Mouse (Mus musculus) forebrain, embryonic 10.5 days (tissue): ENCODE data around the gene Tmem39a. TPM values are rescaled to one million over a fixed set of nuclear protein-coding genes. Genes with fewer than 3 reads are reported as not detected.

ENCODE experiments used
- DNase-seq: peaks from one replicate; pipeline ENCODE4 v3.0.0-alpha.2; 2017; ENCODE audit warnings: low spot score; ENCODE audit errors: extremely low spot score
- H3K27ac ChIP-seq: fragments of 300-500 bp; sonication (generic); 2 replicates; pipeline ENCODE4 v1.5.1; 2016; ENCODE audit warnings: mild to moderate bottlenecking
- H3K27me3 ChIP-seq: fragments of 300-500 bp; sonication (generic); 2 replicates; pipeline ENCODE4 v1.6.1; 2016; ENCODE audit warnings: mild to moderate bottlenecking; ENCODE audit not compliant: poor library complexity, severe bottlenecking
- H3K36me3 ChIP-seq: fragments of 300-500 bp; sonication (generic); replicated peaks from 2 replicates; pipeline ENCODE4 v1.6.1; 2016; ENCODE audit warnings: mild to moderate bottlenecking, moderate library complexity
- H3K4me1 ChIP-seq: fragments of 300-500 bp; sonication (generic); 2 replicates; pipeline ENCODE4 v1.6.1; 2016
- H3K4me3 ChIP-seq: fragments of 300-500 bp; sonication (generic); 2 replicates; pipeline ENCODE4 v1.5.1; 2016; ENCODE audit warnings: mild to moderate bottlenecking, moderate library complexity
- H3K9me3 ChIP-seq: fragments of 300-500 bp; sonication (generic); 2 replicates; pipeline ENCODE4 v1.6.1; 2016; ENCODE audit warnings: mild to moderate bottlenecking, moderate library complexity
- whole genome bisulfite sequencing: fragments of 180-500 bp; shearing (Covaris S2); methylation state at CpG from one replicate; pipeline ENCODE4 v1.1.7; 2016; 5-methylcytosine and 5-hydroxymethylcytosine counted together
- polyA plus RNA-seq: library from polyadenylated mRNA; unstranded; fragments of >200 nt; fragmentation: Nextera tagmentation; extraction: Ambion mirVana; gene quantifications from 2 replicates; pipeline ENCODE4 v1.2.1, GENCODE M21; 2016

Tmem39a gene
- 75.5 and 86.3 TPM in 2 replicates for polyA plus RNA-seq

DNA sequence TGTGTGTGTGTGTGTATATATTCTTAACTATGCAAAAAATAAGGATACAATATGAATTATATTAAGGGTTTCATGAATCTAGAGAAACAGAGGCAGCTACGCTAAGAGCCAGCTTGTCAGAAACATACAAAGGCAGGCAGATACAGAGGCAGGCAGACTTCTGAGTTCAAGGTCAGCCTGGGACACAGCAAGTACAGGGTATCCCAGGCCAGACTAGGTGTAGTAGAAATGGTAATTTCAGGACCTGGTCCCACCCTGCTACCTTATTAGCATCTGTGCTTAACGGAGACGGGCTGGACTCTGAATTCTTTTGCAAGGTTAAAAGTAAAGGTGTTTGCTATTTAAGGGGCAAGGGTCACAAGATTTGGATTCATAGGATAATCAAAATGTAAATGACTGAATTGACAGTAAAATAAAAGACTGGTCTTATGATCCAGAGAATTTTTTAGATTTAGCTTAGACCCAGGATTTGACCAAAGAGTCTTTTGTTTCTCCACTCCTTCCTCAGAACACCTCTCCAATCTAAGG lies at the start of gene Tmem39a:
Gene Tmem39a (plus strand): TSS at position 478 of the 528 bp plus-strand sequence.
- DNase-seq = no peak
- H3K4me3 ChIP-seq = no peak within 1 kb of the TSS
- 80% methylated on average over 3 of the region's 3 CpGs for WGBS
- no peak within 1 kb of the TSS for H3K27ac ChIP-seq
- no peaks in the 10 kb centered on the region for H3K36me3 ChIP-seq
- H3K9me3 ChIP-seq = no peaks in the 10 kb centered on the region
- H3K4me1 ChIP-seq = peaks cover under 1% of the 10 kb centered on the region; the same call in 1 of the 2 replicates
- H3K27me3 ChIP-seq = peaks cover 28% of the 10 kb centered on the region

GRCm38 (mm10) chr16:38510846-38511245 lies 47.7 kb upstream of the Tmem39a start:
- no peak overlapping the region for H3K27ac ChIP-seq
- WGBS = 96% methylated on average over 2 of the region's 2 CpGs
- DNase-seq = no peak
- peaks cover 89% of the 10 kb centered on the region for H3K36me3 ChIP-seq
- no peaks in the 10 kb centered on the region for H3K9me3 ChIP-seq
- H3K4me3 ChIP-seq = no peak overlapping the region
- no peaks in the 10 kb centered on the region for H3K27me3 ChIP-seq
- no peaks in the 10 kb centered on the region for H3K4me1 ChIP-seq

DNA sequence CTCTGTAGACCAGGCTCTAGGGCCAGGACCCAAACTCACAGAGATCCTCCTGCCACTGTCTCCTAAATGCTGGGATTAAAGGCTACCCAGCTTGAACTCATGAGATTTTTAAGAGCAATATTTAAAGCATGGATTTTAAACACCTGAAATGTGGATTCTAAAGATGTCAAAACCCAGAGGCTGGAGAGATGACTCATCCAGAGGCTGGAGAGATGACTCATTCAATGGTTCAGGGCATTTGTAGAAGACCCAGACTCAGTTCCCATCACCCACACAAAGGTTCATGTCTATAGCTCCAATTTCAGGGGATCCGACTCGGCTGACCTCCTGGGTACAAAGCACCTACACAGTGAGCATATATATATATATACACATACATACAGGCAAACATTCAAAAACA lies 39.4 kb upstream of the Tmem39a start:
- no peak for DNase-seq

DNA sequence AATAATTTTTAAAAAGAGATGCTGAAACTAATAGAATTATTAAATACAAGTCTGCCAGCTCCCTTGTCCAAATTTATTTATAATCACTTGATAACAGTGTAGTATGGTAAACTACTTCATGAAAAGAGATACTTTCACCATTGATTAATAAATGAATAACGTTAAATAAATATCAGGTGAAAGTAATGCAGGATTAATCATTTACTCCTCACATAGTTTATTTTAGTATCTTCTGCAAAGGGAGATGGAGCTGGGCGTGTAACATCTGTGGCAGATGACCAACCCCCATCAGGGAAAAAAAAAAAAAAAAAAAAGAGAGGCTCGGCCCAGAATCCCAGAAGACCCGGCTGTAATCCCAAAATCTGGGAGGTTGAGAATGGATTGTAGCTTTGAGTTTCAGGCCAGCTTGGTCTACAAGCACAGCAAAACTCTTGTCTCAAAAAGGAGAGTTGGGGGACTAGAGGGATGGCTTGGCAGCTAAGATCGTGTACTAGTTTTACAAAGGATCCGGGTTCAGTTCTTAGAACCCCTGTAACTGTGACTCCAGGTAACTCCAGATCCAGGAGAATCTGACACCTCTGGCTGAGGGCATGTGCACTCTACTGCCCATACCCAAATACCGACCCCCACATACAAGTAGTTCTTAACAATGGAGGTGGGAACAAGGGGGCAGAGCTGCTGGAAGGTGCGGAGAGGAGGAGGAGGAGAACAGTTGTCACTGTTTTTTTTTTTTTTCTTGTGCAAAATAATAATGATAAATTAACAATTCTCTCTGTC lies 37.1 kb upstream of the Tmem39a start:
- peaks cover 22% of the 10 kb centered on the region for H3K4me1 ChIP-seq
- H3K4me3 ChIP-seq = peak overlapping the region; percentile 97
- DNase-seq = no peak
- peak overlapping the region; percentile 95; the same call in 1 of the 2 replicates for H3K27ac ChIP-seq
- no peaks in the 10 kb centered on the region for H3K9me3 ChIP-seq
- no peaks in the 10 kb centered on the region for H3K27me3 ChIP-seq
- peaks cover 51% of the 10 kb centered on the region for H3K36me3 ChIP-seq
- WGBS = 43% methylated on average over 8 of the region's 8 CpGs

More for the DNA sequence above, 39.4 kb upstream of the Tmem39a start:
- peaks cover 48% of the 10 kb centered on the region for H3K36me3 ChIP-seq
- H3K9me3 ChIP-seq = no peaks in the 10 kb centered on the region
- H3K4me3 ChIP-seq = no peak overlapping the region
- WGBS = 93% methylated on average over 2 of the region's 2 CpGs
- H3K27ac ChIP-seq = no peak overlapping the region
- H3K4me1 ChIP-seq = peaks cover 22% of the 10 kb centered on the region
- H3K27me3 ChIP-seq = no peaks in the 10 kb centered on the region

DNA sequence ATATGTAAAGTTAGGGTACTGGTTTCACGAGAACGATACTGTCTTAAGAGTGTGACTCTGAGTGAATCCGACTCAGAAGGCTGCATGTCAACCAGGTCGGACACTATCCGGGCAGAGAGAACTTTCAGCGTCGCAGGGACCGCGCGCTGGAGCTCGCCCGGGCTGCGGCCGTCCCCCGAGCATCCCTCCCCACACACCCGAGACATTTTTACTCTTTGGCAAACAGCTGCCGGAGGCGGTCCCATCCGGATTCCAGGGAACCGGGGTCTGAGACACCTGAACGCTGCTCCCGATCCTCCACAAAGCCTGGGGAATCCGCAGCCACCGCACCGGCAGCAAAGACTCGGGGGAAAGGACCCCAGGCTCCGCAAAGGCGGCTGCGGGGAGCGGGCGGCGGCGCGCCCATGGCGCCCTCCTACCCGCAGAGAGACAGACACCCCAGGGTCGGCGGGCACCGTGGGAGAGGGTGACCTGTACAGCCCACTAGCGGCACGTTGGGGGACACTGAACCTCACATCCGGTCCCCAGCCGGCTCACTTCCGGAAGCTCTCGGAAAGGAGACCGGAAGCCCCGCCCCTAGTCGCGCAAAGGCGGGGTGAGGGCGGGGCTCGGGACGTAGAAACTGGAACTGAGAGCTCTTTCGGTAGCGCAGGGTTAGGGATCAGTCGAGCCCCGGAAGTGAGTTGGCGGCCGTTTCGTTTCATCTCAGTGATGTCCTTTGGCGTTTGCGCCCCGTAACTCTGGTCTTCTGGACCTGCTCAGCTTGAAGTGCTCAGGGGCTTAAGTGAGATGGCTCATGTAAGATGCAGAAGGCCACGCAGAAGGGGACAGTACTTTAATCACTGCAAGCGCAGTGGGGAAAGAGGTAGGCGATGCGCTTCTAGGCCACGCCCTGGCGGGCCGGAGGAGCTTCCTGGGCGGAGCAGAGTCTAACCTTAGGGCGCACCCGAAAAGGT lies 36.1 kb upstream of the Tmem39a start, which contains the start of gene Timmdc1:
Gene Timmdc1 (minus strand): TSS at position 535 of the 956 bp plus-strand sequence.
- Histone ChIP-seq H3K4me3 (peak within 1 kb of the TSS; percentile 97), H3K27ac (peak within 1 kb of the TSS; percentile 95), H3K9me3 (no peaks in the 10 kb centered on the region), H3K36me3 (peaks cover 51% of the 10 kb centered on the region), H3K4me1 (peaks cover 22% of the 10 kb centered on the region), H3K27me3 (no peaks in the 10 kb centered on the region)
- WGBS = under 1% methylated on average over 73 of the region's 73 CpGs
- DNase-seq = peak; percentile 96

GRCm38 (mm10) chr16:38526264-38526663 lies 32.2 kb upstream of the Tmem39a start:
- H3K9me3 ChIP-seq = no peaks in the 10 kb centered on the region
- H3K4me1 ChIP-seq = peaks cover 13% of the 10 kb centered on the region
- H3K27ac ChIP-seq = no peak overlapping the region
- 90% methylated on average over 6 of the region's 6 CpGs for WGBS
- DNase-seq = no peak
- H3K4me3 ChIP-seq = no peak overlapping the region
- H3K36me3 ChIP-seq = peaks cover 72% of the 10 kb centered on the region
- no peaks in the 10 kb centered on the region for H3K27me3 ChIP-seq

GRCm38 (mm10) chr16:38536544-38537146 lies 21.9 kb upstream of the Tmem39a start:
- Histone ChIP-seq H3K27me3 (no peaks in the 10 kb centered on the region), H3K9me3 (no peaks in the 10 kb centered on the region), H3K27ac (no peak overlapping the region), H3K4me3 (no peak overlapping the region), H3K36me3 (peaks cover 100% of the 10 kb centered on the region), H3K4me1 (no peaks in the 10 kb centered on the region)
- 55% methylated on average over 8 of the region's 8 CpGs for WGBS
- peak; percentile 49 for DNase-seq

GRCm38 (mm10) chr16:38538716-38539380 lies 19.6 kb upstream of the Tmem39a start:
- Histone ChIP-seq H3K27me3 (no peaks in the 10 kb centered on the region), H3K27ac (no peak overlapping the region), H3K4me3 (no peak overlapping the region), H3K36me3 (peaks cover 100% of the 10 kb centered on the region), H3K9me3 (no peaks in the 10 kb centered on the region), H3K4me1 (no peaks in the 10 kb centered on the region)
- 91% methylated on average over 13 of the region's 13 CpGs for WGBS
- no peak for DNase-seq

- peaks cover 56% of the 10 kb centered on the region for H3K36me3 ChIP-seq
- H3K27me3 ChIP-seq = peaks cover 21% of the 10 kb centered on the region
- peak overlapping the region; percentile 6; the same call in 1 of the 2 replicates for H3K4me3 ChIP-seq
- no peaks in the 10 kb centered on the region; the same call in 1 of the 2 replicates for H3K9me3 ChIP-seq
- no peak for DNase-seq
- H3K4me1 ChIP-seq = peaks cover 24% of the 10 kb centered on the region
- WGBS = 97% methylated on average over 1 of the region's 1 CpGs
- H3K27ac ChIP-seq = no peak overlapping the region
These were observed 10.5 kb upstream of the Tmem39a start for GRCm38 (mm10) chr16:38548000-38548399.

GRCm38 (mm10) chr16:38549479-38550396 lies 8.8 kb upstream of the Tmem39a start, which contains the start of gene Poglut1:
TSS of gene Poglut1 (minus strand) at chr16:38550258.
- Histone ChIP-seq H3K27ac (peak within 1 kb of the TSS; percentile 95), H3K36me3 (peaks cover 38% of the 10 kb centered on the region), H3K27me3 (peaks cover 29% of the 10 kb centered on the region), H3K4me3 (peak within 1 kb of the TSS; percentile 90), H3K9me3 (no peaks in the 10 kb centered on the region; the same call in 1 of the 2 replicates), H3K4me1 (peaks cover 24% of the 10 kb centered on the region)
- peak; percentile 81 for DNase-seq
- WGBS = 3% methylated on average over 54 of the region's 54 CpGs

DNA sequence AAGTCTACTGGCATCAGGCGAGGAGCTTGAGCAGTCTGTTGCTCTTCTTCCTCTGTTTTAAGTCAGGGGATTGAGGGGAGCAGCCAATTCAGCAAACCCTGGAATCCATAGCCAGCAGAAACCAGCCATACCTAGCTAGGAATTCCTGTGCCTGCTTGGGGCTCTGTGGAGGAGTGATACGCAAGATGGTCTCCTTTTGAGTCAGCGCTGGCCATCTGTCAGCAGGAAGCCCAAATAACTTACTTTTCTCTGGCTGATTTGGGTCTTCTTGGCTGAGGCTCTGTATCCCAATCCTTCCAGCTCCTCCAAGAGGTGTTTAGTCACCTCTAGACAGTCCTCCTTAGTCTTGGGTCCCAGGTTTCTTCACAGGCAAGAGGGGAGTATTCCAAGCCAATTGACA lies 2.5 kb upstream of the Tmem39a start:
- no peak for DNase-seq
- no peaks in the 10 kb centered on the region for H3K36me3 ChIP-seq
- no peaks in the 10 kb centered on the region; the same call in 1 of the 2 replicates for H3K9me3 ChIP-seq
- H3K4me3 ChIP-seq = no peak overlapping the region
- 74% methylated on average over 3 of the region's 3 CpGs for WGBS
- H3K4me1 ChIP-seq = no peaks in the 10 kb centered on the region
- H3K27me3 ChIP-seq = peaks cover 51% of the 10 kb centered on the region
- H3K27ac ChIP-seq = no peak overlapping the region
